Mouse (Mus musculus) kidney, embryonic 14.5 days (tissue): Measurements from ENCODE around the gene Tubb3. TPM values are rescaled to one million over a fixed set of nuclear protein-coding genes. Genes with fewer than 3 reads are reported as not detected.
"Not testable (repeated sequence)": the region's sequence is repeated elsewhere in the genome, so short reads cannot be mapped to it uniquely, and the experiment has no call there.

Source experiments
- ATAC-seq: fragments of 200-750 bp; cut with Nextera tagmentation; 2 replicates; pipeline ENCODE4 v1.8.0; 2017; ENCODE audit warnings: moderate number of reproducible peaks, mild to moderate bottlenecking, moderate TSS enrichment, moderate library complexity; ENCODE audit not compliant: low FRiP score, low TSS enrichment
- H3K27ac ChIP-seq: fragments of 300-500 bp; sonication (generic); 2 replicates; pipeline ENCODE4 v1.5.1; 2014; ENCODE audit warnings: low read depth, mild to moderate bottlenecking, low read length, moderate library complexity, mixed read lengths
- H3K27me3 ChIP-seq: fragments of 300-500 bp; sonication (generic); 2 replicates; pipeline ENCODE4 v1.6.1; 2014; ENCODE audit warnings: mild to moderate bottlenecking, low read length; ENCODE audit not compliant: control insufficient read depth, insufficient read depth
- H3K36me3 ChIP-seq: fragments of 300-500 bp; sonication (generic); 2 replicates; pipeline ENCODE4 v1.6.1; 2014; ENCODE audit warnings: low read length, mixed read lengths; ENCODE audit not compliant: control insufficient read depth, insufficient read depth
- H3K4me1 ChIP-seq: fragments of 300-500 bp; sonication (generic); 2 replicates; pipeline ENCODE4 v1.6.1; 2014; ENCODE audit warnings: low read length, mixed read lengths; ENCODE audit not compliant: control insufficient read depth, insufficient read depth
- H3K4me2 ChIP-seq: fragments of 300-500 bp; sonication (generic); replicated peaks from 2 replicates; pipeline ENCODE4 v1.6.1; 2014; ENCODE audit warnings: low read depth, mild to moderate bottlenecking, low read length
- H3K4me3 ChIP-seq: fragments of 300-500 bp; sonication (generic); 2 replicates; pipeline ENCODE4 v1.5.1; 2014; ENCODE audit warnings: mild to moderate bottlenecking, low read length
- H3K9ac ChIP-seq: fragments of 300-500 bp; sonication (generic); 2 replicates; pipeline ENCODE4 v1.6.1; 2014; ENCODE audit warnings: low read depth, mild to moderate bottlenecking, low read length, moderate library complexity
- H3K9me3 ChIP-seq: fragments of 300-500 bp; sonication (generic); 2 replicates; pipeline ENCODE4 v1.6.1; 2016; ENCODE audit warnings: low read length; ENCODE audit not compliant: control insufficient read depth
- WGBS: fragments of 180-500 bp; shearing (Covaris S2); extraction: QIAGEN DNeasy Blood & Tissue Kit; methylation state at CpG from one replicate; pipeline ENCODE4 v1.1.7; 2014; 5-methylcytosine and 5-hydroxymethylcytosine counted together
- polyA plus RNA-seq: library from polyadenylated mRNA; unstranded; fragments of >200 nt; fragmentation: Nextera tagmentation; extraction: Ambion mirVana; gene quantifications from 2 replicates; pipeline ENCODE4 v1.2.1, GENCODE M21; 2014

The Tubb3 gene
- polyA plus RNA-seq, 1 experiment from 2014 or later = 1.9 TPM

DNA sequence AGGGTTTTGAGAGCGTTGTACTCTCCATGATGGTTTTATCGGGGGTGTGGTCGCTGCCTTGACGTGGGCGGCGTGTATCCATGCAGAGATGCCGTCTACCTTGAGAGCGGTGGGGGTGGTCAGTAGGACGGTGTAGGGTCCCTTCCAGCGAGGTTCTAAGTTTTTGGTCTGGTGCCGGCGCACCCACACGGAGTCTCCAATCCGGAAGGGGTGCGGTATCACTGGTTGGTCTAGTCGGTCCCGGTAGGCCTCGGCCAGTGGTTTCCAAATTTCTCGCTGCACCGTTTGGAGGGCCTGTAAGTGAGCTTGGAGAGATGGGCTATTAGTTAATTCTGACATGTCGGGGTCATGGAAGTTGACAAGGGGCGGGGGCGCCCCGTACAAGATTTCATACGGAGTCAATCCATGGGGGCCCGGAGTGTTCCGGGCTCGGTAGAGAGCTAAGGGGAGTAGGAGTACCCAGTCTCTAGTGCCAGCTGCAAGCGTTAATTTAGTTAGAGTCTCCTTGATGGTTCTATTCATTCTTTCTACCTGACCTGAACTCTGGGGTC, 17.2 kb downstream of the Tubb3 start:
- no peak for ATAC-seq
- no peak overlapping the region for H3K4me2 ChIP-seq
- H3K4me3 ChIP-seq = no peak overlapping the region
- H3K9ac ChIP-seq = no peak overlapping the region
- peaks cover 51% of the 10 kb centered on the region for H3K9me3 ChIP-seq
- WGBS = 97% methylated on average over 29 of the region's 29 CpGs
- H3K27me3 ChIP-seq = no peaks in the 10 kb centered on the region
- no peak overlapping the region for H3K27ac ChIP-seq
- H3K4me1 ChIP-seq = no peaks in the 10 kb centered on the region
- no peaks in the 10 kb centered on the region for H3K36me3 ChIP-seq

- H3K27me3 ChIP-seq = no peaks in the 10 kb centered on the region
Measured at GRCm38 (mm10) chr8:123428939-123429721, 17.9 kb downstream of the Tubb3 start.

GRCm38 (mm10) chr8:123429722-123430013, 18.4 kb downstream of the Tubb3 start:
- not testable (repeated sequence) for H3K36me3 ChIP-seq, H3K4me2 ChIP-seq, H3K4me1 ChIP-seq, H3K9ac ChIP-seq, H3K27me3 ChIP-seq, H3K27ac ChIP-seq, H3K4me3 ChIP-seq, ATAC-seq
- H3K9me3 ChIP-seq = peaks cover 54% of the 10 kb centered on the region
- 98% methylated on average over 15 of the region's 15 CpGs for WGBS

More at GRCm38 (mm10) chr8:123428939-123429721, 17.9 kb downstream of the Tubb3 start:
- no peak for ATAC-seq
- peaks cover 51% of the 10 kb centered on the region for H3K9me3 ChIP-seq
- no peaks in the 10 kb centered on the region for H3K4me1 ChIP-seq
- no peak overlapping the region for H3K9ac ChIP-seq
- H3K27ac ChIP-seq = no peak overlapping the region
- WGBS = 92% methylated on average over 23 of the region's 23 CpGs
- H3K4me3 ChIP-seq = no peak overlapping the region
- no peak overlapping the region for H3K4me2 ChIP-seq
- no peaks in the 10 kb centered on the region for H3K36me3 ChIP-seq

DNA sequence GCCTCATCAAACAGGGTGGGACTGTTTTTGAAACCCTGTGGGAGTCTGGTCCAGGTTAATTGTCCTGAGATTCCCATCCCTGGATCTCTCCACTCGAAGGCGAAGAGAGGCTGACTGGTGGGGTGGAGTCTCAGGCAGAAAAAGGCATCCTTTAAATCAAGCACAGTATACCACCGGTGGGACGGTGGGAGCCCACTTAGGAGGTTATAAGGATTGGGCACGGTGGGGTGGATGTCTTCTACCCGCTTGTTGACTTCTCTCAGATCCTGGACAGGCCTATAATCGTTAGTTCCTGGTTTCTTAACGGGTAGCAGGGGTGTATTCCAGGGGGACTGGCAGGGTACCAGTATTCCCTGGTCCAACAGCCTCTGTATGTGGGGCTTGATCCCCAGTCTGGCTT, 19.7 kb downstream of the Tubb3 start:
- ATAC-seq, H3K4me3 ChIP-seq, H3K4me1 ChIP-seq, H3K36me3 ChIP-seq, H3K9ac ChIP-seq, H3K27ac ChIP-seq, H3K27me3 ChIP-seq, H3K4me2 ChIP-seq: not testable (repeated sequence)
- H3K9me3 ChIP-seq = peaks cover 55% of the 10 kb centered on the region
- 95% methylated on average over 8 of the region's 8 CpGs for WGBS

- Histone ChIP-seq H3K9ac (no peak overlapping the region), H3K4me3 (no peak overlapping the region), H3K36me3 (no peaks in the 10 kb centered on the region), H3K27ac (no peak overlapping the region), H3K4me2 (no peak overlapping the region), H3K4me1 (no peaks in the 10 kb centered on the region), H3K9me3 (peaks cover 50% of the 10 kb centered on the region), H3K27me3 (no peaks in the 10 kb centered on the region)
- 97% methylated on average over 25 of the region's 25 CpGs for WGBS
- no peak for ATAC-seq
Measured at GRCm38 (mm10) chr8:123431616-123432365, 20.6 kb downstream of the Tubb3 start.

- ATAC-seq = no peak
- no peaks in the 10 kb centered on the region for H3K4me1 ChIP-seq
- H3K4me3 ChIP-seq = no peak overlapping the region
- H3K27ac ChIP-seq = no peak overlapping the region
- H3K9ac ChIP-seq = no peak overlapping the region
- peaks cover 44% of the 10 kb centered on the region for H3K9me3 ChIP-seq
- H3K27me3 ChIP-seq = no peaks in the 10 kb centered on the region
- H3K4me2 ChIP-seq = no peak overlapping the region
- WGBS = 95% methylated on average over 16 of the region's 16 CpGs
- H3K36me3 ChIP-seq = no peaks in the 10 kb centered on the region
Measured at GRCm38 (mm10) chr8:123432381-123432780, 21.2 kb downstream of the Tubb3 start.

DNA sequence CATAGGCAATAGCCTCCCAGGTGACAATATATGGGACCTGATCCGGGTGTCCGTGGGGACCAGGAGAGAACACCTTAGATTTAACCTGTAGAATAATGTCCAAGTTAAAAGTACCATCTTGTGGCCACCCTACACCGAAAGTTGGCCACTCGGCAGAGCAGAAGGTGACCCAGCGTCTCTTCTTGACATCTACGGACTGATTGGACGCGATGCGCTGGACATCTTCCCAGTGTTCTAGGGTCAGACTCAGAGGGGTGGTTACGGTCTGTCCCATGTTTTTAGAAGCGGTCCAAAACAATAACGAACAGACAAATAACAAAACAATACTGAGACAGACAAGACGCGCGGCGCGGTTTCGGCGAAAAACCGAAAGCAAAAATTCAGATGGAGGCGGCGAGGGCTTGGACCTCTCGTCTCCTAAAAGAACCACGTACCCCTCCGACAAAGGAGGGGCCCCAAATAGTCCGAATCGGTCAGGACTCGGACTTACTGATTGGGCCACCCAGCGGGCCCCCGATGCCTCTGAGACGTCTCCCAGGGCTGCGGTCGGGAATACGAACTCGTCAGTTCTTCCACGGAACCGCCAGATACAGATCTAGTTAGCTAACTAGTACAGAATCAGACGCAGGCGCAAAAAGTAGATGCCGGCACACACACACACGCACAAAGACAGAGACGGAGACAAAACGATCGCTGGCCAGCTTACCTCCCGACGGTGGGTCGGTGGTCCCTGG, 22.2 kb downstream of the Tubb3 start:
- 97% methylated on average over 47 of the region's 47 CpGs for WGBS
- H3K27me3 ChIP-seq, ATAC-seq, H3K4me1 ChIP-seq, H3K36me3 ChIP-seq, H3K9ac ChIP-seq, H3K27ac ChIP-seq, H3K4me3 ChIP-seq, H3K4me2 ChIP-seq: not testable (repeated sequence)
- H3K9me3 ChIP-seq = peaks cover 34% of the 10 kb centered on the region

GRCm38 (mm10) chr8:123441788-123442187, 30.6 kb downstream of the Tubb3 start:
- no peaks in the 10 kb centered on the region for H3K36me3 ChIP-seq
- WGBS = 89% methylated on average over 2 of the region's 2 CpGs
- H3K4me3 ChIP-seq = no peak overlapping the region
- H3K4me1 ChIP-seq = 0 out of 2 replicates have a peak, but pooled peaks cover 5% of the 10 kb centered on the region
- no peaks in the 10 kb centered on the region for H3K27me3 ChIP-seq
- no peaks in the 10 kb centered on the region for H3K9me3 ChIP-seq
- no peak overlapping the region for H3K27ac ChIP-seq
- no peak overlapping the region for H3K4me2 ChIP-seq
- no peak overlapping the region for H3K9ac ChIP-seq
- no peak for ATAC-seq
